Mouse (Mus musculus): ENCODE data around the gene Bpifb9b. TPM values are rescaled to one million over a fixed set of nuclear protein-coding genes. Genes with fewer than 3 reads are reported as not detected.
"Not testable (repeated sequence)": the region's sequence is repeated elsewhere in the genome, so short reads cannot be mapped to it uniquely, and the experiment has no call there.

Gene Bpifb9b
- not detected for total RNA-seq (2018; cell fraction: chromatin; rRNA removed)
- not detected for total RNA-seq (2018; cell fraction: cytosol; rRNA removed)
- not detected for total RNA-seq (2018; cell fraction: nucleus; rRNA removed)
- not detected in 3 replicates for polyA plus RNA-seq (2018)

DNA sequence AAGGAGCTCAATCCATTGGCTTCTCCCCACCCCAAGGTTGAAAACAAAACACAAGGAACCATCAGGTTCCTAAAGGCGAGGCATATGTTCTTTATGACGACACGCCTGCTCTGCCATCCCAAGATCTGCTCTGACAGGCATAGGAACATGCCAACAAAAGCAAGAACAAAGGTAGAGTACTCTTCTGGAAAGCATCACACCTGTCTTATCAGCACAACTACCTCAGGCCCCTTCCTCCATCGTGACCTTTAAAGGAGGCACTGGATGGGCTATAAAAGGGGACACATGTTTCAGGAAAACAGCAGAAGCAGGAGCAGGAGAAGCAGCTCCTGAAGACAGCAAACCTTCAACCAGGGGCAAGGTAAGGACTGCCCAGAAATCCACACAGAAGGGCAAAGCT is at the start of gene Bpifb9b:
Gene Bpifb9b (plus strand): TSS at position 301 of the 400 bp plus-strand sequence.
- not testable (repeated sequence) for H3K79me2 ChIP-seq (ENCODE audit: inconsistent target); H3K36me3 ChIP-seq (ENCODE audit: inconsistent target); H3K27ac ChIP-seq; H3K4me3 ChIP-seq (ENCODE audit: inconsistent target)
- 85% methylated on average over 4 of the region's 4 CpGs for WGBS (ENCODE audit: missing documents)

DNA sequence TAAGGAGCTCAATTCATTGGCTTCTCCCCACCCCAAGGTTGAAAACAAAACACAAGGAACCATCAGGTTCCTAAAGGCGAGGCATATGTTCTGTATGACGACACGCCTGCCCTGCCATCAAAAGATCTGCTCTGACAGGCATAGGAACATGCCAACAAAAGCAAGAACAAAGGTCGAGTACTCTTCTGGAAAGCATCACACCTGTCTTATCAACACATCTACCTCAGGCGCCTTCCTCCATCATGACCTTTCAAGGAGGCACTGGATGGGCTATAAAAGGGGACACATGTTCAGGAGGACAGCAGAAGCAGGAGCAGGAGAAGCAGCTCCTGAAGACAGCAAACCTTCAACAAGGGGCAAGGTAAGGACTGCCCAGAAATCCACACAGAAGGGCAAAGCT is 49.5 kb upstream of the Bpifb9b start, which contains the start of gene Bpifb9a:
Gene Bpifb9a (plus strand): TSS at position 301 of the 400 bp plus-strand sequence.
- WGBS (ENCODE audit: missing documents) = 89% methylated on average over 5 of the region's 5 CpGs
- H3K4me3 ChIP-seq (ENCODE audit: inconsistent target); H3K36me3 ChIP-seq (ENCODE audit: inconsistent target); H3K27ac ChIP-seq; H3K79me2 ChIP-seq (ENCODE audit: inconsistent target): not testable (repeated sequence)

DNA sequence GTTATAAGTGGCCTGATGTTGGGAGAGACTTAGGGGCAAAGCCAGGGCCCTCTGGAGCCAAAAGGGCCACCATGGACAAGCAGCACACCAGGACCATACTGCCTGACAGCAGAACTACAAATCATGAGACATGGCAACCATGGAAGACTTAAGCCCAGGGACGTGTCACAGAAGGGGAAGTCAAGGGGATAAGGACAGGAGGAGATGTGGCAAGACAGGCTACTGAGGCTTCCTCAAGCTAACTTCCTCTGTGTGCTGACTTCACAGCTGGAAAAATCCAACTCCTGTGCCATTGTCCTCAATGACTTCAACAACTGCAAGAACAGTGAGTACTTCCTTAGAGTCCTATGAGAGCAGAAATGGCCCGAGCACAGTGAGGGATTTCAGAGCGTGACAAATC is 42.6 kb upstream of the Bpifb9b start:
- not testable (repeated sequence) for H3K4me3 ChIP-seq (ENCODE audit: inconsistent target); H3K79me2 ChIP-seq (ENCODE audit: inconsistent target); H3K36me3 ChIP-seq (ENCODE audit: inconsistent target); H3K27ac ChIP-seq
- WGBS (ENCODE audit: missing documents) = 47% methylated on average over 2 of the region's 3 CpGs

DNA sequence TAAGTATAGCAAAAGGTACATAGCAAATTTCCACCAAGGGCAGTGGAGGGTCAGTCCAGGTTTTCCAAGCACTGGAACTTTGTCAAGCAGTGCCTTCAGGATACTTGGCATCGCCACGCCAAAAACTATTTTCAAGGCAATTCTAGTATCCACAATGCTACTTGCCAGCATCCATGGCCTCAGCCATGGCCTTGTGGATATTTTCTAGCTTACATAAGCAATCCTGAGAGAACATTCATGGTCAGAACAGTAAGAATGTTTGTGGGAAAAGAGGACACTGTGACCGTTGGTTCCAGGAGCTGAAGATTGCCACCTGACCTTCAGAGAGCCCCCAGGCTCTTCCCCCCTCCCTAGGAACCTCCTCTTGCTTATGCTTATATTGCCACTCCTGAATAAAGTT is 15.2 kb upstream of the Bpifb9b start:
- not testable (repeated sequence) for H3K27ac ChIP-seq; H3K36me3 ChIP-seq (ENCODE audit: inconsistent target); H3K4me3 ChIP-seq (ENCODE audit: inconsistent target); H3K79me2 ChIP-seq (ENCODE audit: inconsistent target)
- WGBS (ENCODE audit: missing documents) = 94% methylated on average over 3 of the region's 3 CpGs

DNA sequence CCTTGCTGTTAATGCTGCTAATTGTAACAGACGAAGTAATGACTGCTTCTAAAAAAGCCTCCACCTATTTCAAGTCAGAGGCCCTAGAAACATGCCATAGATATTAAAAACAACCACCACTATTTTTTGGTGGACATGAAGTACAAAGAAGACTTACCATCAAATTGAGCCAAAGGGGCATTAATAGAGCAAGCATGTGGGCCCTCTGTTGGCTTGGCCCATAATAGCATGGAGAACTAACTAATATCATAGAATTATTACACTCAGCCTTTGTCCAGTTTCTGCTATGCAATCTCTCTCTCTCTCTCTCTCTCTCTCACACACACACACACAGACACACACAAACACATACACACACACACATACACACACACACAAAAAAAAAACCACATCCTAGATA is 14.2 kb upstream of the Bpifb9b start:
- no peak overlapping the region for H3K4me3 ChIP-seq (ENCODE audit: inconsistent target)
- no peaks in the 10 kb centered on the region for H3K36me3 ChIP-seq (ENCODE audit: inconsistent target)
- no peaks in the 10 kb centered on the region for H3K79me2 ChIP-seq (ENCODE audit: inconsistent target)
- no peak overlapping the region for H3K27ac ChIP-seq
- WGBS (ENCODE audit: missing documents) = 86% methylated on average over 1 of the region's 1 CpGs

DNA sequence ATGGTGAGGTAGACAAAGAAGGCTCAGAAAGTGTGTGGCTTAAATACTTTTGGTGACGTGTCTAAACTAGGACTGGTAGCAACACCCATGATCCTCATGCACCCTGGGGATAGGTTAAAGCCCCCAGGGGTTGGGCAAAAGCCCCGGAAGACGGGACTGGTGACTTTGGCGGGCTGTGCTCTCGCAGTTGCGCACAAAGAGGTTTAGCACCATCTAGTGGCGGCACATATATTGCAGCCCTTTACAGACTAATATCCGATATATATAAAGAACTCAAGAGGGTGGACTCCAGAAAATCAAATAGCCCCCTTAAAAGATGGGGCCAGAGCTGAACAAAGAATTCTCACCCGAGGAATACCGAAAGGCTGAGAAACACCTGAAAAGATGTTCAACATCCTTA is 12.3 kb upstream of the Bpifb9b start:
- 4% methylated on average over 9 of the region's 10 CpGs for WGBS (ENCODE audit: missing documents)
- H3K36me3 ChIP-seq (ENCODE audit: inconsistent target); H3K27ac ChIP-seq; H3K4me3 ChIP-seq (ENCODE audit: inconsistent target); H3K79me2 ChIP-seq (ENCODE audit: inconsistent target): not testable (repeated sequence)

DNA sequence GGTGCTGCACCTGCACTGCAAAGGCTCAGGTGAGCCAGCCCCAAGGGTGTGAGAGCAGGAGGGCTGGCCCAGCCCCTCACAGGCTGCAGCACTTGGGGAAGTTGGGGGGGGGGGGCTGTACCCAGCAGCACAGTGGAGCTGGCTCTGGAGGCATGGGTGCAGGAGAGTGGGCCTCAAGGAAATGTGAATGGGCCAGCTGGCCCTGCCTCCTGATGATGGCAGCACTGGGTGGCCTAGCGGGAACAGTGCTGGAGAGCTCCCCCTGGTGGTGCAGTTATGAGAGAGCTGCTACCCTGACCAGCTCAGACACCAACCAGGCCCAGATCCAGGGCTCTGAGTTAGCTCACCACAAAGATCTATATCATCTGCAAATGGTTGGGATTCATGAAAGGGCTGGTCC is 6.5 kb upstream of the Bpifb9b start:
- H3K4me3 ChIP-seq (ENCODE audit: inconsistent target) = no peak overlapping the region
- 15% methylated on average over 1 of the region's 1 CpGs for WGBS (ENCODE audit: missing documents)
- H3K79me2 ChIP-seq (ENCODE audit: inconsistent target) = no peaks in the 10 kb centered on the region
- H3K27ac ChIP-seq = no peak overlapping the region
- H3K36me3 ChIP-seq (ENCODE audit: inconsistent target) = no peaks in the 10 kb centered on the region

DNA sequence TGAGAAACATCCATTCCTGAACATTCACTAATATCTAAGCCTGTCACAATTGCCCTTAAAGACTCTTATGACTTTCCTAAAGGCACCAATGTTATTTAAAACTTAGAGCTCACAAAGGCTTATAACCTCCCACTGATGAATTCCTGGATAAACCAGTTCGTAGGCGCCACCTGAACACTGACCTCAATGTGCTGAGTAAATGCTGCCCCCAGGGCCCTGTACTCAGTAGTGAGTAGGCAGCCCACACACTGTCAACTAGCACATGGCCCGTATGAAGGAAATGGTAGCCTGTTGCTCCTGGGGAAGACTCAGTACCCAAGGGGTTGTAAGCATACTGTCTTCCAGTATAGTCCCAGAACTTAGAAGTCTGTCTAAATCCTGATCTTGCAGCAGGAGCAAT is 5.3 kb upstream of the Bpifb9b start:
- H3K27ac ChIP-seq = no peak overlapping the region
- no peaks in the 10 kb centered on the region for H3K79me2 ChIP-seq (ENCODE audit: inconsistent target)
- WGBS (ENCODE audit: missing documents) = 97% methylated on average over 3 of the region's 3 CpGs

DNA sequence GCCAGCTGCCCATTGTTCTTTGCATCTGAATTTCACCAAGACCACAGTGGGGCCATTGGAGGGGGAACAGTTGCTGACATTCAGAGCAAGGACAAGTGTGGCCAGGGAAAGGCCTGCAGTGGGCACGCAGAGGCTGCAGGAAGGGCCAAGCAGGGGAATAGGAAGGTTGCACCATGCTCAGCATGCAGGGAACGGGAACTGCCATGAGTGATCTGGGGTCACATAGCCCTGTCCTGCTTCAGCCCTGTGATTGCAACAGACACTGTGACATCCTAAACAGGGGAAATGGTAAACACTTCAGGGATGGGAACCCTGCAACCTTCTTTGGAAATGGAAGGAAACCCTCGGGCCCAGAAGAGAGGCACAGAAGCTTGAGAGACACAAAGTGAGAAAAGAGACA is 2.4 kb upstream of the Bpifb9b start:
- not testable (repeated sequence) for H3K27ac ChIP-seq; H3K36me3 ChIP-seq (ENCODE audit: inconsistent target); H3K4me3 ChIP-seq (ENCODE audit: inconsistent target); H3K79me2 ChIP-seq (ENCODE audit: inconsistent target)
- no CpG with 5 or more reads among the region's 3 CpGs for WGBS (ENCODE audit: missing documents)

More for the DNA sequence above, 5.3 kb upstream of the Bpifb9b start:
- no peaks in the 10 kb centered on the region for H3K36me3 ChIP-seq (ENCODE audit: inconsistent target)
- no peak overlapping the region for H3K4me3 ChIP-seq (ENCODE audit: inconsistent target)

DNA sequence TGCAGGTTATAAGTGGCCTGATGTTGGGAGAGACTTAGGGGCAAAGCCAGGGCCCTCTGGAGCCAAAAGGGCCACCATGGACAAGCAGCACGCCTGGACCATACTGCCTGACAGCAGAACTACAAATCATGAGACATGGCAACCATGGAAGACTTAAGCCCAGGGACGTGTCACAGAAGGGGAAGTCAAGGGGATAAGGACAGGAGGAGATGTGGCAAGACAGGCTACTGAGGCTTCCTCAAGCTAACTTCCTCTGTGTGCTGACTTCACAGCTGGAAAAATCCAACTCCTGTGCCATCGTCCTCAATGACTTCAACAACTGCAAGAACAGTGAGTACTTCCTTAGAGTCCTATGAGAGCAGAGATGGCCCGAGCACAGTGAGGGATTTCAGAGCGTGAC is 6.7 kb downstream of the Bpifb9b start:
- 60% methylated on average over 2 of the region's 5 CpGs for WGBS (ENCODE audit: missing documents)
- not testable (repeated sequence) for H3K36me3 ChIP-seq (ENCODE audit: inconsistent target); H3K27ac ChIP-seq; H3K4me3 ChIP-seq (ENCODE audit: inconsistent target); H3K79me2 ChIP-seq (ENCODE audit: inconsistent target)

DNA sequence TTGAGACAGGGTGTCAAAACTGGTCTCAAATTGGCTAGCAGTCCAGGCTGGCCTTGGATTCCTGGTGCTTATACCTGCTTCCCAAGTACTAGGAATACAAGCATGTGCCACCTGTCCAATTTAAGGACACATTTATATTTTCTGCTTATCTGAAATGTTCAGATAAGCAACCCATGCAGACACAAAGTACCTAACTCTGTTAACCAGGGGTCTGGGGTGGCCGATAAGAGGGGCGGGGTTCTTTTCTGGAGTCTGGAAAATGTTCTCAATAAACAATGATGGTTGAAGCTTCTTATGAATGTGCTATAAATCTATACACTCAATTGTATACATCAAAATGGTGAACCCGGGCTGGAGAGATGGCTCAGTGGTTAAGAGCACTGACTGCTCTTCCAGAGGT is 19.8 kb downstream of the Bpifb9b start:
- Histone ChIP-seq H3K79me2 (ENCODE audit: inconsistent target) (no peaks in the 10 kb centered on the region), H3K27ac (no peak overlapping the region), H3K4me3 (ENCODE audit: inconsistent target) (no peak overlapping the region), H3K36me3 (ENCODE audit: inconsistent target) (no peaks in the 10 kb centered on the region)
- 94% methylated on average over 3 of the region's 3 CpGs for WGBS (ENCODE audit: missing documents)

DNA sequence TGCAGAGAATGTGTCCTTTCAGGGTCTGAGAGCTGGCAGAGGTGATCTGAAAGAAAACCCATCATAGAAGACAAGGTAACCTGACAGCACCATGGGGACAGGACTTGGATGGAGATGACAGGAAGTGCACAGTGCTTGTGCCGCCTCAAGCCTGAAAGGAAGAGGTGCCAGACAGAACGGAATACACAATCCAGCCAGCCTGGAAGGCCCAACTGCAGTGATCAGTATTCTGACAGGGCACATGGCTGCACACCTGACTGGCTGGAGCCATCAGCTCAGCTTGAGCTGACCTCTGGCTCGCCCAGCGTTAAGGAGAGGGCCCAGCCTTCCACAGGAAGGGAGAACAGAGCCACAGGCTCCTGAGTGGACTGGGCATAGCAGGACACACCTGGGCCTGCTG is 28.5 kb downstream of the Bpifb9b start:
- 92% methylated on average over 4 of the region's 4 CpGs for WGBS (ENCODE audit: missing documents)
- no peaks in the 10 kb centered on the region for H3K79me2 ChIP-seq (ENCODE audit: inconsistent target)
- peaks cover 8% of the 10 kb centered on the region; the same call in 1 of the 2 replicates for H3K36me3 ChIP-seq (ENCODE audit: inconsistent target)
- H3K4me3 ChIP-seq (ENCODE audit: inconsistent target) = no peak overlapping the region
- no peak overlapping the region for H3K27ac ChIP-seq

DNA sequence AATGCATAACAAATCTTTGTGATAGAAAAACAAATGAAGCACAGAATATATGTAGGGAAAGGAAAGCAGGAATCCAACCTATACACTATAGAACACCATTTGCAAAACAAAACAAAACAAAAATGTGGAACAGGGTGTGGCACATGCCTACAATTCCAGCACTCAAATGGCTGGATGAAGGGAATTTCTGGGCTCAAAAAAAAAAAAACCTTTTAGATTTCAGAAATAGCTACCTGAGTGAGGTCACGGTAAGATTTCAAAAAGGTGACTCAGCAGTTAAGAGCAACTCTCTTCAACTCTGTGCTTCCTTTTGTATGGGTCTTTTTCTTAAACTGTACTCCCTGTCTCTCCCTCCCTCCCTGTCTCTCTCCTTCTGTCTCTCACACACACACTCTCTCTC is 31.1 kb downstream of the Bpifb9b start:
- Histone ChIP-seq H3K79me2 (ENCODE audit: inconsistent target) (no peaks in the 10 kb centered on the region), H3K27ac (no peak overlapping the region), H3K36me3 (ENCODE audit: inconsistent target) (peaks cover 23% of the 10 kb centered on the region; the same call in 1 of the 2 replicates), H3K4me3 (ENCODE audit: inconsistent target) (no peak overlapping the region)
- 89% methylated on average over 1 of the region's 1 CpGs for WGBS (ENCODE audit: missing documents)

DNA sequence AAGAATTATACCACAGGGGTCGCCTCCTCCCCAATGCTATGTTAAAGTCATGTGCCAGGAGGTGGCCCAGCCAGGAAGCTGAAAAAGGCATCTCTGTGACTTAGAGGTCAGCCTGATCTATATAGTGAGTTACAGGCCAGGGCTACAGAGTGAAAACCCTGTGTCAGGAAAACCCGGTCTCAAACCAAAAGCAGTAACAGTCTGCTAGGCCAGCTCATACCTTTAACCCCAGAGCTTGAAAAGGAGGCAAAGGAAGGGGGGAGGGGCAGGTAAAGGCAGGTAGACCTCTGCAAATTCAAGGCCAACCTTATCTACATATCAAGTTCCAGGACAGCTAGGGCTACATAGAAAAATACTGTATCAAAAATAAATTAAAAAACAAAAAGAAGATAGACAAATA is 32.3 kb downstream of the Bpifb9b start:
- Histone ChIP-seq H3K4me3 (ENCODE audit: inconsistent target) (no peak overlapping the region), H3K36me3 (ENCODE audit: inconsistent target) (peaks cover 30% of the 10 kb centered on the region; the same call in 1 of the 2 replicates), H3K79me2 (ENCODE audit: inconsistent target) (no peaks in the 10 kb centered on the region), H3K27ac (no peak overlapping the region)
- WGBS (ENCODE audit: missing documents) = 95% methylated on average over 2 of the region's 2 CpGs

DNA sequence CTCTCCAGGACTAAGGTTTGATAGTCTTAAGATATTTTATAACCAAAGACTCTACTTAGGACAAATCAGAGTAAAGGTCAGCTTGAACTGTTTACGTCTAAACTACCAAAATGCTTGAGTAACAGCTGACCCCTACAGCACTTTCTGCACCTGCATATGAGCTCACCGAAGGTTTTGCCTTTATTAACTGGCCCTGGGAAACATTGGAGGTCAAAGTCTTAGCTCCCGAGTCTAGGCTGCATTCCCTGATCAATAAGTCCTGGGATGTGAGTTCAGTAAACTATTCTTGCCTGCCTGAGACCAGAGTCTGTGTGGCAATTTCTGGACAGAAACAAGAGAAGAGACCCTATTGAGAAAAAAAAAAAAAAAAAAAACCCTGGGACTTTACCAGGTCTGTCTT is 41.1 kb downstream of the Bpifb9b start:
- Histone ChIP-seq H3K27ac (no peak overlapping the region), H3K36me3 (ENCODE audit: inconsistent target) (peaks cover 35% of the 10 kb centered on the region)
- WGBS (ENCODE audit: missing documents) = 97% methylated on average over 3 of the region's 3 CpGs

DNA sequence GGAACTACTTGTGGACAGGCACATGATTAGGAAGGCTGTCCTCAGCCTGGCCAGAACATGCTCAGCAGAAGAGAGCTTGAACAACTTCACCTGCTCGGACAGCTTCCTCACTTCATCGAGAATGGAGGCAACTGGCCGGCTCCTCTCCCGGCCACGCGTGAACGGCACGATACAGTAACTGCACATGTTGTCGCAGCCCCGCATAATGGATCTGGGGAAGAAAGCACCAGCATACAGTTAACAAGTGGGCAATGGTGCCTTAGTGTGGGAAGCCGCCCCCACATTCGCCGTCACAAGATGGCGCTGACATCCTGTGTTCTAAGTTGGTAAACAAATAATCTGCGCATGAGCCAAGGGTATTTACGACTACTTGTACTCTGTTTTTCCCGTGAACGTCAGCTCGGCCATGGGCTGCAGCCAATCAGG is 47.0 kb downstream of the Bpifb9b start:
- Histone ChIP-seq H3K4me3 (ENCODE audit: inconsistent target) (peak overlapping the region; percentile 14; the same call in 1 of the 2 replicates), H3K36me3 (ENCODE audit: inconsistent target) (peaks cover 25% of the 10 kb centered on the region)
- not testable (repeated sequence) for H3K27ac ChIP-seq; H3K79me2 ChIP-seq (ENCODE audit: inconsistent target)
- WGBS (ENCODE audit: missing documents) = 67% methylated on average over 10 of the region's 19 CpGs

More for the DNA sequence above, 41.1 kb downstream of the Bpifb9b start:
- no peak overlapping the region for H3K4me3 ChIP-seq (ENCODE audit: inconsistent target)
- H3K79me2 ChIP-seq (ENCODE audit: inconsistent target) = no peaks in the 10 kb centered on the region

Data from macrophage (primary cell).